Mouse (Mus musculus): ENCODE results near the gene Foxe3.

Gene Foxe3

DNA sequence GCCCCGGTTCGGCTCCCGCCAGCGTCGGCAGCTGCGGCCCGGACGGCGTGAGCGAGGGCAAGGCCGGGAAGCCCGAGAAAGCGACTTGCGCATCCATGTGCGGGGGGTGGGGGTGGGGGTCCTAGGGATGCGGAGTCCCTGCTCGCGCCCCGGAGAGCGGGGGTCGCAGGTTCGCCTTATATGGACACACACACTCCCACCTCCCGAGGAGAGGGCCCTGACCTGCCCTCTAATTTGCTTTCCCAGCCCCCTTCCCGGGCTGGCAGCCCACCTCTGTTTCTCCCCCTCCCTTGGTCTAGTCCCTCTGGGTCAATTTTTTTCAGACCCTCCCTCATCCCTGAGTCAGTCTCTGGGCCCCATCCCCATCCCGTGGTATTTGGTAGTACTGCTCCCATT, at the start of gene Foxe3:
Gene Foxe3 (minus strand): TSS at position 97 of the 396 bp plus-strand sequence.
- DNase-seq (ENCODE audit: low read depth): no peak

DNA sequence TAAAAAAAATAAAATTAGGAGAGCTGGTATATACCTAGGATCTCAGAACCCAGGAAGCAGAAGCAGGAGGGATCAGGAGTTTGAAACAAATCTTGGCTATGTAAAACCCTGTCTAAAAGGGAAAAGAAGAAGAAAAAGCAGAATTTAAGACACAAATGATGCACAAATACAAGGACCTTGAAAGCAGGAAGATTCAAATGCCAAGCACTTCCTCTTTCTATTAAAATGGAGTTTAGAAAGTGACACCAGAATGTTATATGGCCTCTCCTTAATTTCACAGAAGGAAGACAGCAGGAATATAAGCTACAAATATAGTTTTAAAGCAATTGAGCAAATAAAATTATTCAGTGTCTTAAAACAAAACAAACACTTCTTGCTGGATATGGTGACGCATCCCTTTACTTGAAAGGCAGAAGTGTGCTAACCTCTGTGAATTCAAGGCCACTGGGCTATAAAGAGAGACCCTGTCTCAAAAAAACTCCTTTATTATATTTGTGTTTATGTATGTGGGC, 47.5 kb upstream of the Foxe3 start:
- DNase-seq (ENCODE audit: low read depth): peak; percentile 56

DNA sequence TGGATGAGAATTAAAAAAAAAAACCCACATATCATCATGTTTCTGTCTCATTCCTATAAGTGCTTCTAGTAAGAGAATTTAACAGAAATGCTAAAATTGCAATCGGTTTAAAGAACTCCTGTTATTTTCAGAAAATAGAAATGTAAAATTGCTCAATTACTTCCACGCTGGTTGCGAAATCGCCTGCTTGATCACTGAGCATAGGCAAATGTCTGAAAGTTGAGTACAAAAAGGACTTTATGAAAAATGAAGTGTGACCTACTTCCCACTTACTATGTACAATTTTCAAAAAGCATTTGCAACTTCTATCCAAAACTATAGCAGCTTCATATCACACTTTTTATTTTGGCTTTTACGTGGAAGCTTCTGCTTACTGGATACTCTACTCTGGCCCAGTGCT, 44.9 kb upstream of the Foxe3 start:
- DNase-seq (ENCODE audit: low read depth): peak; percentile 68

DNA sequence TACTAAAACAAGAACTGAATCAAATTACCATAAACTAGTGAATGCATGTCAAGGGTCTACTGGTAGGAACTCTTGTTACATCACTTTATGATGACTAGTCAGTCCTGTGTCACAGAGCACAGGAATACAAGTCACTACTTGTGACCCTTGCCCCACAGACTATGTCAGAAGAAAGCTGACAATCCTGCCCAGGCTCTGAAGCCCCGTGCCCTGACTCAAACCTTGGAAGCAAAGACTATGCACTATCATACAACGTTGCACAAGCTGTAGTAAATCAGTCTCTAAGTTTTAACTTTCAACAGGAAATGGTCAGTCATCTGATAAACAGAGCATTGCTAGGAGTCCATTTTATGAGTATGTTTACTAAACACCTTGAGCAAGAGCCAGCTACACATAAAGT, 35.1 kb upstream of the Foxe3 start:
- peak; percentile 32 for DNase-seq (ENCODE audit: low read depth)

DNA sequence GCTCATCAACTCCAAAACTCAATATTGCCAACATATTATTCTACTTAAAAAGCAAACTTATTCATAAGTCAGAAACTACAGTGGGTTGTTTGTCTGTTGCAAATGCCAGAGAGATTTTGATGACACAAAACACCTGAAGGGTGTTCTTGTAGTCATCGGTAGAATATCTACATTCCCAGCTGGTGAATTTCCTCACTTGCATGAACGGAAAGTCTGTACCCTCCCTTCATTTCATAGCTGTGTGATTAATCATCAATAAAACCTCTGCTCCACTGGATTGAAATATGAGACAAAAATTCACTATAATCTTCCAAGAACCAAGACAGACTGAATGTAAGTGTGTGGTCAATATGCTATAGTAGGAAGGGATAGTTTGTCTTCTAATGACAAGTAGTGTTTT, 33.7 kb upstream of the Foxe3 start:
- DNase-seq (ENCODE audit: low read depth): no peak

DNA sequence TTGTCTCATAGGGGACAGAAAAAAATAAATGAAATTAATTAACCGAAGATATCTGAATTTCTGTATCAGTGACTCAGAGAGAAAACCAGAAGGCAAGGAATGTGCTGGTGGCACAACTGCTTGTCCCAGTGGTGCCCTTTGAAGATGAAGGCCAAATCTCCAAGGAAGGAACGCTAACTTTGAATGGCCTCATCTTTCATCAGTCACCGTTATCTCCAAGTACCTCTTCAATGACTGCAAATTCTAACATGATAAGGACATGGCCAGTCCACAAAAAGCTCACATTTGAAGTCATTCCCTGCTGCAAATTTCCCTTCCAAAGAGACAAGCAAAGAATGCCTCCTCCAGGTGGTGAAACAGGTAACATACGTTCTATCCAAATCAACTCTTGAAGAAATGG, 33.0 kb upstream of the Foxe3 start:
- DNase-seq (ENCODE audit: low read depth): no peak

DNA sequence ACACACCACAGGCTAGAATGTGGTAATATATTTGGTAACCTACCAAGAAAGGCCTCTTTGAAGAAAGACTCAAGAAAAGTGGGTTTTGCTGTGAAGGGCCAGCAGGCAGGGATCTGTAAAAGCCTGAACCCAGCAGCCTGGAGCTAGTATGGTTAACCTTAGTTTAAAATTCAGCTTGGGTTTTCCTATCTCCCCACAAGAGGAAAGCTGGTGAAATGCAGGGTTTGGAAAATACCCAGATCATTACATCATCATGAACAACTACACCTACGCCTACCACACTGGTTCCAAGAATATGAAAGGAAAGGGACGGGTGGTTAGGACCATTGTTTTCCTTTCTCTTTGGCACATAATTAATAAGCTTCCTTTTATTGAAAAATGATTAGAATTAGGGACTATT, 32.4 kb upstream of the Foxe3 start:
- no peak for DNase-seq (ENCODE audit: low read depth)

DNA sequence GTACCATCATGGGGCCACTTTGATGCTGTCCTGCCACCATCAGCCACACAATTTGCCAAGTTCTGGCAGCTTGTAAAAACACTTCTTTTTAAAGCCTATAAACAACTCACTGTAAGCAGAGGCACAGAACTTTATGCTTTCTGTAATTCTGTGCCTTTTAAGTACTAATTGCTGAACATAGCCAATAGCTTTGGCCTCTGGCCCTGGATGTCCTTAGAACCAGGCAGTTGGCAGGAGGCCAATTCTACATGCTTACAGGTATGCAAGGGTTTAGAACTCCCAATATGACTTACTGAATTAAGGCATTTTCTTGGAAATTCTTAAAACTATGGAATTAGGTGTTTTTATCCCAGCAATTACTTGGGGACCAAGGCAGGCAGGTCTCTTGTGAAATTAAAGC, 31.6 kb upstream of the Foxe3 start:
- DNase-seq (ENCODE audit: low read depth): no peak

DNA sequence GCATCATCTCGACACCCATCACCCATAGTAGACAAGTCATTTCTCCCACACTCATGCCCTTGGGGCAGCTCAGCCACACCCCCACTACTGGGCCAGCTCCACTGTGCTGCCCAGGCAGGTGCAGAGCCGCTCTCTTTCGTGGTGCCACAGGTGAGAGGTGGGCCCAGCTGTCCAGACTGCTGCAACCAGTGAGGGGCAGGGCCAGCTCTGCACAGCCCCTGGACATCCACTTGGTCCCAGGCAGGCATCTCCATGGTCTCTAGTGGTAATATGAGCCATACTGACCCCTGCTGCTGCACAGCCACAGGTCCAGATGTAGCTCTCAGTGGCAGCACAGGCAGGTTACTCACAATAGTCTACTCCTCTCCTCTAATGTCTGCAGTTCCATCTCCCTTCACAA, 27.4 kb upstream of the Foxe3 start:
- no peak for DNase-seq (ENCODE audit: low read depth)

DNA sequence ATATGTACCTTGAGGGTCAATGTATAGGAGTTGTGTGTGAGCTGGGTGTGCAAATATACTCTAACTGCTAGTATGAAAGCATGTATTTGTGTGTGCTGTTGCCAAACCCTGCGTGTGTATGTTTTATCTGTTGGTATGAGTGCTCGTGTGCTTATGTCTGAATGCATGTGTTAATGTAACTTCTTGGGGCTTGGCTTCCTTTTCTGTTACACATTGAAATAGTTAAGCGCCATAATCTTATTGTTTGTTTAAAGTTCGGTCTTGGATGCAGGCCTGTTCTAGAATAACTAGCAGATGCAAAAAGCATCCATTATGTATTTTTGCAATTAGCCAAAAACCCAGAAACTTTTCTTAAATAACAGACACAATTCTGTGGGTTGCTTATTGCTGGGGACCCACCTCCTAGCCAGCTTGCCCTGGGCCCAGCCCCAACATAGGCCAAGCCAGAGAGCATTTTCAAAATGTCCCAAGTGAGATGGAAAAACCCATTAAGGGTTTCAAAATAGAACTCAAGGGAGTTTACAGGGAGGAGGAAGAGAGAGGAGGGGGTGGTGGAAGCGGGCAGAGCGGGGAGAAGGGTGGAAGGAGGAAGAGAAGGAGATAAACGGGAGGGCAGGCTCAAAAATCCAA, 22.2 kb upstream of the Foxe3 start:
- DNase-seq (ENCODE audit: low read depth): no peak

DNA sequence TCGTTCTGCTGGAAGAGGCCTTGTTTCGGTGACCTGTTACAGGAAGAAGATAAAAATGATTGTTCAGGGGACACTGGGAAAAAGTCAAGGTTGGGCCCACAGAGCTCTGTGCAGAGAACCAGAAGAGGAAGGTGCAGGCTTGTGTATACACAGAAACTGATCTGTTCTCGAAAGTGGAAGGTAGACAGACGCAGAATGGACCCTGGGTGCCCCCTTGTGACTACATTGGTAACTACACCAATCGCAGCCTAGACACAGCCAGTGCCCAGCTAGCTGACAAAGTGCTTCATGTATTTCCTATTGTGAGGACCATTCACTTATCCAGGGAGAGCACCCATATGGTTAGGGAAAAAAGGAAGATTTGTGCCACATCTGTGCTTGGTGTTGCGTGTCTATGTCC, 21.6 kb upstream of the Foxe3 start:
- DNase-seq (ENCODE audit: low read depth): peak; percentile 74

DNA sequence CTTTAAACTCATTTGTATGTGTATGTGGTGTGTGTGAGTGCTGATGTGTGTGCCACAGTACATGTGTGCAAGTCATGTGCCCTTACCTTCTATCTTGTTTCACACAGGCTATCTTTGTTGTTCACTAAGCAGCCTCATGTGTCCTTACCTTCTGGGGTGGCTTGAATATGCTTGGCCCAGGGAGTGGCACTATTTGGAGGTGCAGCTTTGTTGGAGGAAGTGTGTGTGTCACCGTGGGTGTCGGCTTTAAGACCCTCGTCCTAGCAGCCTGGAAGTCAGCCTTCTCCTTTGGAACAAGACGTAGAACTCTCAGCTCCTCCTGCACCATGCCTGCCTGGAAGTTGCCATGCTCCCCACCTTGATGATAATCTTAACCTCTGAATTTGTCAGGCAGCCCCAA, 20.6 kb upstream of the Foxe3 start:
- DNase-seq (ENCODE audit: low read depth): no peak

DNA sequence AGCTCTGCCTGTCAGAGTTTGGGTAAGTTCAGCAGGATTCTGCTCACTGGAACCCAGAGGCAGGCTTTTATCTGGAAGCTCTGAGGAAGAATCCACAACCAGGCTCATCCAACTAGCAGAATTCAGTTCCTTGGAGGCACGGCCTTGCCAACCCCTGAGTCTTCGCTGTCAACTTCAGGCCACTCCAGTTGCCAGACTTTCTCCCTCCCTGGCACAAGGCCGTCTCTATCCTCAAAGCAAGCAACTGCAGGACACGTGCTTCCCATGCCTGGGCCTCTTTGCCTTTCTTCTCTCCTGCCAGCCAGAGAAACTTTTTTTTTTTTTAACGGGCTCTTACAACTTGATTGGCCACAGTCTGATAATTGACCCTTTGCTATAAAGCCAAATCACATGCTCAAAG, 19.2 kb upstream of the Foxe3 start:
- DNase-seq (ENCODE audit: low read depth): no peak

DNA sequence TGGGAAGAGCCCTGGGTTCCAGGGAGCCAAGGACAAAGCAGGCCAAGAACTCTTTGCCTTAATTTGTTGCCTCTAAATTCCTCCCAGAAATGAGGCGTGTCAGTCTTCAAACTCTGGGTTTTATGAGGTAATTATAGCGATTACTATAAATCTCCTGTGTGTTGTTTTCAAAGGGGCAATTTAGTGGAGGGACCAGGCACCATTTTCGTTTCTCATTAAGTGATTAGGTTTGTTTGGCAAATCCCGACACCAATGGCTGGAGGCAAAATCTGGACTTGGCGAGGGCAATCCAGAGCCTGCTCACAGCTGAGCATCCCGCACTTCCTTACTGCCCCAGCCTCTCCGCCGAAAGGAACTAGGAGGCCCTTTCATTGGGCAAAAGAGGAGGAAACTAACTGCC, 16.8 kb upstream of the Foxe3 start:
- no peak for DNase-seq (ENCODE audit: low read depth)

DNA sequence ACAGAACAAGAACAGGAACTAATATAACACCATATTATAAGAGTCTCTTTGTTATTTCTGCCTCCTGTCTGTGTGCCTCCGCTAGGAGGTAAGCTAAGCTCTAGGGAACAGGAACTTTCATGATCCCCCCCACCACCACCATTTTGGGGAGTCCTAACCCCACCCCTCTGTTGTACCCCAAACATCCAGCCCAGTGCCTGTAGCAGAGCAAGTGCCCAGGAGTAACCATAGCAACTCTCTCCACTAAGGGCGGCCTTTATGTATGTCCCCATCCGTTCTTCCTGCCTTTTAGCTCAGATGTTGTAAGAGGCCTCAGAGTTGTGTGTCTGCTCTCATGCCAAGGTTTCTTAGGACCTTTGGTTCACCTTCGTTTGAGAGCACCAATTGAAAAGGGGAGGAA, 16.3 kb upstream of the Foxe3 start:
- DNase-seq (ENCODE audit: low read depth): no peak

DNA sequence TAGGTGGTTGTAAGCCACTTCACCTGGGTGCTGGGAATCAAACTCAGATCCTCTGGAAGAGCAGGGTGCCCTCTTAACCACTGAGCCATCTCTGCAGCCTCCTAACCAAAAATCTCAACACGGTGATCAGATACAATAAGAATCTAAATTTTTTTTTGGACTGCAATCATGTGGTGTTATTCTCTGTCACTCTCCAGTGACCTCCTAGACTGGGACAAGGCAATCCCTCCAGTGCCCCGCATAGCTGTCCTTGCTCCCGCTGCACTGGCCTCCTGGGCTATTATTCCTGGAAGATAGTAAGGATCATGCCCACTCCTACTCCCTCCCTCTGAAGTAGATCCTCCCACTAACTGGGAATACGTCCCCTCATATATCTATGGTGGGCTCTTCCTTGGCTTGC, 15.5 kb upstream of the Foxe3 start:
- no peak for DNase-seq (ENCODE audit: low read depth)

DNA sequence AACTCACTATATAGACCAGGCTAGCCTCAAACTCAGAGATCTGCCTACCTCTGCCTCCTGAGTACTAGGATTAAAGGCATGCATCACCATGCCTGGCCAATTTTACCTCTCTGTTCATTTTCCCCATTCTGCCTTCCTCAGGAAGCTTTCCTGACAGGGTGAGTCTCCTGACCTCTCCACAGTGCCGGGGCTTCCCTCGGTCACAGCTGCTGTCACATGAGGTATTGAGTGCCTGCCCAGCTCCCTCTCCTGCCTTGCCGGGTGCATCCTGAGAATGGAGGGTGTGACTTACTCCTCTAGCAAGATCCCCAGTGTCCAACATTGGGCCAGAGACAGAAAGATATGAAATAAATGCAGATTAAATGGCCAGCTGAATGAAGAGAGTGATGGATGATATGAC, 12.4 kb upstream of the Foxe3 start:
- DNase-seq (ENCODE audit: low read depth): no peak

DNA sequence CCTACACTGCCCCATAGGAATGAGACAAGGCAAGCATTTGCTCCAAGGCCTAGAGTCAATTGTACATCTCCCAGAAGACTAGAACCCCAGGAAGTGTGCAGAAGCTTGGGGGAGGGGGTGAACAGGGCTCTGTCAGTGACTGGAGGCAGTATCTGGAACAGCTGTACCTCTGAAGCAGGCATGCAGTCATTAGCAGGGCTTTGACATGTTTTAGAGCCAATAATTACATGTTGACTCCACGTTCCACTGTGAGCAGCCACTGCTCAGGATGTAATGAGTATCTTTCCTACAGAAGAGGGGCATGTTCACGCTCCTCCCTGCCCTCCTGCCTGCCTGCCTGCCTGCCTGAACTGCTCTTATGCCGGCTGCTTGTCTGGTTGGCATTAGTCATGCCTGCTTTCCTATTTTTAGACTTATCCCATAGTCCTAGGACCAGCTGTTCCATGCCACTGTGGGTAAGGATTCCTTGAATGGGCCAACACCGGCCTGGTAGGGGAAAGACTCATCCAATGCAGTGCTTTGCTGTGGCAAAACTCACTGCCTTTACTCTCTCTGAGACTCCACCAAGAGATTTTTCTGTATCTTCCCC, 11.7 kb upstream of the Foxe3 start:
- DNase-seq (ENCODE audit: low read depth): no peak

DNA sequence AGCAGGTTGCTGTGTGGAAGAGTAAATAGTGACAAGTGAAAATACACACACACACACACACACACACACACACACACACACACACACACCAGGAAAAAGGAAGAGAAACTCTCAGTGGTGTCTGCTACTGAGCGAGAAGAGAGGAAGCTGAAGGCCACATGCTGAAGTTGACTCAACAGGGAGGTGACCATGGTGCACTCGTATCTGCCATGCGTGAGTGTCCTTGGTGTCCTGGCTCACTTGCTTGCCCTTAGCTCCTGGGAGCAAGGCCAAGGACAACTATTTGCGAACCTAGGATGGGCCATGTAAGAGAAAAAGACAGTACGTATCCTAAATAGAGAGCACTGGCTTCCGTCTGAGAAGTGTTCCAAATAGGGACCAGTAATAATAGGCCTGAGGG, 8.4 kb upstream of the Foxe3 start:
- peak; percentile 60 for DNase-seq (ENCODE audit: low read depth)

DNA sequence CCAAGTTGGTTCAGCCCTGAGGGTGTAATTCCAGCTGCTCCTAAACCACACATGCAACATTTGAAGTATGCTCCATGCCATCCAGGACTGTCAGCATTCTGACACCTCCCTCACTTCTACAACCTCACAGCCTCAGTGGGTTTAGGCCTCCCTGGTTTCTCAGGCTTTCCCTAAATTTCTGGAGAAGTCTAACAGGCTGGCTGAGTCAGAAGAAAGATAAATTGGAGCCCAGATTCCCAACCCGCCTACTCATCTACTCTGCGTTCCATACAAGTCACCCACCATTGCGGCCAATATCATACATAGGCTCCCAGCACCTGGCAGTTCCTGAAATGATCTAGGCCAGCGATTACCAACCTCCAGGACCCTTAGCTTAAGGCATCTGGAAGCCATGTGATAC, 6.9 kb upstream of the Foxe3 start:
- DNase-seq (ENCODE audit: low read depth): no peak

DNA sequence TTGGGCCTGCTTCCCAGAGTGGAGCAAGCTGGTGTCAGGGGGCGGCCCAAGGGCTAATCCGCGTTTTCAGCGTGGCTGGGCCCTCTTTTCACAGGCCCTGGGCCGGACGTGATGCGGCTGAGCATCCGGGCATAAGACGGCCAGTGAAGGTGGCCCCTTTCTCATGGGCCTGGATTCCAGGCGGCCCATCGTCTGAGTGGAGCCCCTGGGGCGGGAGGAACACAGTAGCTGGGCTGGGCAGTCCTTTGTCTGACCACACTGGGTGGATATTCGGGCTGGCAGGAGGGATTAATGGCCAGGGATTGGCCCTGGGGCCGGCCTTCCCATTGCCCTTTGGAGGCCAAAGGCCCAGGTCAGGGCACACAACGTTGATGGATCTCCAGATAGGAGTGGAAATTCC, 3.3 kb upstream of the Foxe3 start:
- no peak for DNase-seq (ENCODE audit: low read depth)

DNA sequence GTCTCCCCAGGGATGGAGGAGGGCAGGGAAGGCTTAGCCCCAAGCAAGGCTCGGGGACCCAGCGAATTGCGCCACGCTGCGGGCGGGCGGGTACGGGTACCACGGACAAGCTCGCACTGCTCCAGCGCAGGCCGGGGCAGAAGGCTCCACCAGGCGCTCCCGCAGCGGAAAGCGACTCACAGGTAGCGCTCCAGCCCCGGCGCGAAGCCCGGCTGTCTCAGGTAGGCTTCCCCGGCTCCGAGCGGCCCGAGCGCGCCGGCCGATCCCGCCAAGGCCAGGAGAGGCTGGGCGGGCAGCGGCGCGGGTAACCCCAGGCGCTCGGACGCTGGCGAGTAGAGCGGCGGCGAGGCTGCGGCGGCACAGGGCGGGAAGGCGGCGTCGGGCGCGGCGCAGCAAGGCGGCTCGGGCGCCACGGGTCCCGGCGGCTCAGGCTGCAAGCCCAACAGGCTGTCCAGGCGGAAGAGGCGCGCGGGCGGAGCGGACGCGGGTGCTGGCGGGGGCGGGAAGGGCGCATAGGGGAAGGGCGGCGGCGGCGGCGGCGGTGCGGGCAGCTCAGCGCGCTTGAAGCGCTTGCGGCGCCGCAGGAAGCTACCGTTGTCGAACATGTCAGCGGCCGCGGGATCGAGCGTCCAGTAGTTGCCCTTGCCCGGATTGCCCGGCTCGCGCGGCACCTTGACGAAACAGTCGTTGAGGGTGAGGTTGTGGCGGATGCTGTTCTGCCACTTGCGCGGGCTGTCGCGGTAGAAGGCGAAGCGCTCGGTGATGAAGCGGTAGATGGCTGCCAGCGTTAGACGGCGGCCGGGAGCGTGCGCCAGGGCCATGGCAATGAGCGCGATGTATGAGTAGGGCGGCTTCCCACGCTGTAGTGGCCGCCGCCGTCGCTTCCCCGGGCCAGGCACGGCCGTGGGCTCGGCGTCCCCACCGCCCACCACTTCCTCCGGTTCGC, 569 bp downstream of the Foxe3 start:
- DNase-seq (ENCODE audit: low read depth): no peak

DNA sequence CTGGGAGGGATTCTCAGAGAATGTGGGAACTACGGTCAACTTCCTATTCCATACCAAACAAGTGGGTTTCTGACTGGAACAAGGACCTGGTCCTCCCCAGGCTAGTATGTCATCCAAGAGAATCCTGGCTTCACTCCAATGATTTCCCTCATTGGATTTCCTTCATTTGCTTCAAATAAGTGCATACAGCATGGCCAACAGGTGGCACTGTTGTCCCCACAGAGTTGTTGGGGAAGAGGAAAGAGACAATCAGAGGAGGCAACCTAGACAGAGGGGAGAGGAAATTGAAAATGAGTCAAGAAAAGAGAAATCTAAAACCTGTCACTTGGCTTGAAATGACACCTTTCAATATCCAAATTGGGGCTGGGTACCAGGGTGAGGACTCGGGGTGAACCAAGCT, 8.7 kb downstream of the Foxe3 start:
- DNase-seq (ENCODE audit: low read depth): peak; percentile 80

All from 416B (cell line).